Mouse (Mus musculus) cerebellum, adult 9-11 months (tissue): ENCODE results near the gene Tcte3.
"Not testable (repeated sequence)": the region's sequence is repeated elsewhere in the genome, so short reads cannot be mapped to it uniquely, and the experiment has no call there.

Experiments
- DNase-seq: peaks from one replicate; pipeline ENCODE4 v3.0.0; 2022

Gene Tcte3

GRCm38 (mm10) chr17:15025513-15025912 lies 15.8 kb downstream of the Tcte3 start:
- not testable (repeated sequence) for DNase-seq

GRCm38 (mm10) chr17:15024502-15025193 lies 16.6 kb downstream of the Tcte3 start:
- DNase-seq: not testable (repeated sequence)

- DNase-seq: not testable (repeated sequence)
Measured at GRCm38 (mm10) chr17:15023878-15024492, 17.3 kb downstream of the Tcte3 start.

GRCm38 (mm10) chr17:15021503-15022220 lies 19.6 kb downstream of the Tcte3 start:
- DNase-seq: peak; percentile 25

- not testable (repeated sequence) for DNase-seq
Measured at GRCm38 (mm10) chr17:15009706-15010413, 31.4 kb downstream of the Tcte3 start, which contains the start of gene Gm3435. Gm3435 (plus strand) TSS chr17:15010176.

- not testable (repeated sequence) for DNase-seq
Measured at GRCm38 (mm10) chr17:15009088-15009487, 32.2 kb downstream of the Tcte3 start.

GRCm38 (mm10) chr17:15000047-15000446 lies 41.2 kb downstream of the Tcte3 start:
- DNase-seq: not testable (repeated sequence)

- not testable (repeated sequence) for DNase-seq
Measured at GRCm38 (mm10) chr17:14994140-14994539, 47.1 kb downstream of the Tcte3 start.

GRCm38 (mm10) chr17:14993139-14993832 lies 48.0 kb downstream of the Tcte3 start:
- not testable (repeated sequence) for DNase-seq

GRCm38 (mm10) chr17:14992522-14993138 lies 48.7 kb downstream of the Tcte3 start:
- not testable (repeated sequence) for DNase-seq

- DNase-seq: not testable (repeated sequence)
Measured at GRCm38 (mm10) chr17:14990116-14990702, 51.1 kb downstream of the Tcte3 start.

- not testable (repeated sequence) for DNase-seq
Measured at GRCm38 (mm10) chr17:14978362-14979038, 62.8 kb downstream of the Tcte3 start, which contains the start of the genes 9030025P20Rik and Gm3417. 9030025P20Rik (plus strand) TSS chr17:14978468. Gm3417 (minus strand) TSS chr17:14978790.

- not testable (repeated sequence) for DNase-seq
Measured at GRCm38 (mm10) chr17:14977718-14978361, 63.4 kb downstream of the Tcte3 start.
